Mouse (Mus musculus) liver, embryonic 14.5 days (tissue): ENCODE data around the gene Zmynd11.

Source experiments
- CTCF ChIP-seq: IDR thresholded peaks from 2 replicates; pipeline ENCODE4 v1.5.1; 2016; ENCODE audit warnings: antibody characterized with exemption, low read depth, control low read depth
- EP300 ChIP-seq: IDR thresholded peaks from 2 replicates; pipeline ENCODE4 v1.6.1; 2016; ENCODE audit warnings: antibody characterized with exemption, low read depth

GRCm38 (mm10) chr13:9653018-9653417 is 112.1 kb downstream of the Zmynd11 start:
- TF ChIP-seq CTCF (no peak), EP300 (no peak)
